Mouse (Mus musculus): ENCODE data around the gene Vwc2l. TPM values are rescaled to one million over a fixed set of nuclear protein-coding genes. Genes with fewer than 3 reads are reported as not detected.

Gene Vwc2l
- total RNA-seq, 2 experiments from 2014 or later, result 10.2 to 10.8 TPM

GRCm38 (mm10) chr1:70884156-70884555 lies 158.6 kb downstream of the Vwc2l start:
- no peak for DNase-seq (ENCODE audit: low spot score in 2 of 2)
- intact Hi-C loops (cut with DNase I), result no loop called here

- intact Hi-C loops (cut with DNase I), result no loop called here
- no peak for DNase-seq (ENCODE audit: low spot score in 2 of 2)
These were observed 176.8 kb downstream of the Vwc2l start for GRCm38 (mm10) chr1:70902311-70902710.

GRCm38 (mm10) chr1:70907366-70907765 lies 181.9 kb downstream of the Vwc2l start:
- no peak for DNase-seq (ENCODE audit: low spot score in 2 of 2)
- intact Hi-C loops (cut with DNase I), result no loop called here

GRCm38 (mm10) chr1:70911235-70911634 lies 185.7 kb downstream of the Vwc2l start:
- intact Hi-C loops (cut with DNase I), result no loop called here
- DNase-seq (ENCODE audit: low spot score in 2 of 2), result no peak

GRCm38 (mm10) chr1:70913071-70913470 lies 187.6 kb downstream of the Vwc2l start:
- intact Hi-C loops (cut with DNase I), result no loop called here
- no peak for DNase-seq (ENCODE audit: low spot score in 2 of 2)

- intact Hi-C loops (cut with DNase I), result no loop called here
- DNase-seq (ENCODE audit: low spot score in 2 of 2), result no peak
These were observed 192.9 kb downstream of the Vwc2l start for GRCm38 (mm10) chr1:70918173-70919036.

- DNase-seq (ENCODE audit: low spot score in 2 of 2), result no peak
- intact Hi-C loops (cut with DNase I), result no loop called here
These were observed 207.5 kb downstream of the Vwc2l start for GRCm38 (mm10) chr1:70933016-70933415.
